Mouse (Mus musculus) intestine, embryonic 15.5 days (tissue): ENCODE data around the gene Sept5. TPM values are rescaled to one million over a fixed set of nuclear protein-coding genes. Genes with fewer than 3 reads are reported as not detected.

ENCODE experiments used
- ATAC-seq: fragments of 200-750 bp; cut with Nextera tagmentation; 2 replicates; pipeline ENCODE4 v1.8.0; 2017; ENCODE audit warnings: moderate TSS enrichment, moderate library complexity
- H3K27ac ChIP-seq: fragments of 300-500 bp; sonication (generic); 2 replicates; pipeline ENCODE4 v1.5.1; 2015; ENCODE audit warnings: mild to moderate bottlenecking, inconsistent platforms
- H3K27me3 ChIP-seq: fragments of 300-500 bp; sonication (generic); replicated peaks from 2 replicates; pipeline ENCODE4 v1.6.1; 2015; ENCODE audit warnings: inconsistent platforms
- H3K36me3 ChIP-seq: fragments of 300-500 bp; sonication (generic); 2 replicates; pipeline ENCODE4 v1.6.1; 2015; ENCODE audit warnings: inconsistent platforms
- H3K4me1 ChIP-seq: fragments of 300-500 bp; sonication (generic); replicated peaks from 2 replicates; pipeline ENCODE4 v1.6.1; 2015; ENCODE audit warnings: inconsistent platforms
- H3K4me2 ChIP-seq: fragments of 300-500 bp; sonication (generic); replicated peaks from 2 replicates; pipeline ENCODE4 v1.6.1; 2015; ENCODE audit warnings: mild to moderate bottlenecking, inconsistent platforms
- H3K4me3 ChIP-seq: fragments of 300-500 bp; sonication (generic); replicated peaks from 2 replicates; pipeline ENCODE4 v1.5.1; 2015; ENCODE audit warnings: inconsistent platforms
- H3K9ac ChIP-seq: fragments of 300-500 bp; sonication (generic); 2 replicates; pipeline ENCODE4 v1.6.1; 2015; ENCODE audit warnings: inconsistent platforms
- H3K9me3 ChIP-seq: fragments of 300-500 bp; sonication (generic); 2 replicates; pipeline ENCODE4 v1.6.1; 2016; ENCODE audit warnings: inconsistent platforms
- WGBS: fragments of 180-500 bp; shearing (Covaris S2); methylation state at CpG from one replicate; pipeline ENCODE4 v1.1.7; 2015; 5-methylcytosine and 5-hydroxymethylcytosine counted together
- polyA plus RNA-seq: library from polyadenylated mRNA; unstranded; fragments of >200 nt; fragmentation: Nextera tagmentation; extraction: Ambion mirVana; gene quantifications from 2 replicates; pipeline ENCODE4 v1.2.1, GENCODE M21; 2015

The Sept5 gene
- polyA plus RNA-seq, 1 experiment from 2014 or later: 39.0 TPM

DNA sequence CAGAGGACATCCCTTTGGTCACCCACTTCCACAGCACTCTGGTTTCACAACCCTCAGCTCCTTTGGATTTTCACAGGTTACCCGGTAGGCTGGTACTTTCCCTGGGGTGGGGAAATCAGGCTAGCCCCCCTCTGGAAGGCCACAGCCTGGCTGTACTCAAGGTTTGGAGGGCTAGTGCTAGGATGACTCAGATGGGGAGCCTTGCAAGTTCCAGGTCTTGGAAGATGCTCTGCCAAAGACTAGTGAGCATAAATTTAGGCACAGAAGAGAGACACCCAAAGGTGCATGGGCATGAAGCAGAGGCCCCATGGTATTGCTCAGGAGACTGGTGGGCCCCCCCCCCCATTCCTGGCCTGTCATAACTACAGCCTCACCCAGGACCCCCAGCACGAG lies 810 bp downstream of the Sept5 start:
- Histone ChIP-seq H3K9me3 (no peaks in the 10 kb centered on the region), H3K27ac (peak overlapping the region; percentile 60), H3K36me3 (0 out of 2 replicates have a peak, but pooled peaks cover under 1% of the 10 kb centered on the region), H3K9ac (peak overlapping the region; percentile 79), H3K4me3 (peak overlapping the region; percentile 81), H3K4me2 (peak overlapping the region; percentile 88), H3K27me3 (peaks cover 21% of the 10 kb centered on the region), H3K4me1 (peaks cover 39% of the 10 kb centered on the region)
- WGBS: 37% methylated on average over 2 of the region's 2 CpGs
- ATAC-seq: no peak

GRCm38 (mm10) chr16:18628206-18628947 lies 1.4 kb downstream of the Sept5 start:
- no peak overlapping the region; the same call in 1 of the 2 replicates for H3K27ac ChIP-seq
- peaks cover 26% of the 10 kb centered on the region for H3K27me3 ChIP-seq

GRCm38 (mm10) chr16:18627163-18627562 lies 2.6 kb downstream of the Sept5 start:
- H3K4me1 ChIP-seq: peaks cover 34% of the 10 kb centered on the region
- H3K27ac ChIP-seq: no peak overlapping the region
- 59% methylated on average over 3 of the region's 3 CpGs for WGBS
- no peaks in the 10 kb centered on the region for H3K9me3 ChIP-seq
- peak overlapping the region; percentile 49; the same call in 1 of the 2 replicates for H3K4me3 ChIP-seq
- peaks cover 12% of the 10 kb centered on the region; the same call in 1 of the 2 replicates for H3K36me3 ChIP-seq
- H3K4me2 ChIP-seq: peak overlapping the region; percentile 88
- 0 out of 2 replicates have a peak overlapping the region, but pooled peaks have one; percentile 20 for H3K9ac ChIP-seq
- ATAC-seq: no peak
- peaks cover 38% of the 10 kb centered on the region for H3K27me3 ChIP-seq

More at GRCm38 (mm10) chr16:18628206-18628947, 1.4 kb downstream of the Sept5 start:
- Histone ChIP-seq H3K36me3 (peaks cover 6% of the 10 kb centered on the region; the same call in 1 of the 2 replicates), H3K9ac (peak overlapping the region; percentile 79), H3K4me1 (peaks cover 39% of the 10 kb centered on the region), H3K9me3 (no peaks in the 10 kb centered on the region), H3K4me2 (peak overlapping the region; percentile 88), H3K4me3 (peak overlapping the region; percentile 81)
- WGBS: 66% methylated on average over 7 of the region's 7 CpGs
- peak; percentile 18 for ATAC-seq

DNA sequence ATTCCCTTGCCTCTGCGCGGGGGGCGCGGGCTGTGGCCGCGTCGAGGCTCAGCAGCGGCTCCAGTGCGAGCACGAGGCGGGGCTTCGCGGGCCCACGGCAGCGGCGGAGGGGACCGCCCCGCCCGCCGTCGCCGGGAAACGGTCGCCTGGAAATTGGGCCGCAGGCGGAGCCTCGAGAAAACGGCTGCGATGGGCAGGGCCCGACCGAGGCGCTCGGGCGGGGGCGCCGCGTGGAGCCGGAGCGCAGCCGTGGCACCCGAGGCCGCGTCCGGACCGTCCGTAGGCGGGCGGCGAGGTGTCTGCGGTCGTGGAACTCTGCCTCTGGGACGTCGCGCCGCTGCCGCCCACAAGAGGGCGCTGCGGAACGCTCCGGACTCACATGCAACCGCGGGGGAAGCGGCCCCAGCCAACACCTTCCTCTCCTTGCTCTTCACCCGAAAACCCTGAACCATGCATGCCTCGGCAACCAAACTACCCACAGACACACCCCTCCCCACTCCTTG lies 3.3 kb downstream of the Sept5 start, which contains the start of gene Gm49601:
Gene Gm49601 (minus strand): TSS at position 52 of the 503 bp plus-strand sequence.
- under 1% methylated on average over 65 of the region's 65 CpGs for WGBS
- ATAC-seq: peak; percentile 34
- Histone ChIP-seq H3K36me3 (peaks cover 12% of the 10 kb centered on the region; the same call in 1 of the 2 replicates), H3K9ac (peak within 1 kb of the TSS; percentile 47), H3K4me3 (peak within 1 kb of the TSS; percentile 49), H3K27me3 (peaks cover 46% of the 10 kb centered on the region), H3K4me1 (peaks cover 35% of the 10 kb centered on the region), H3K4me2 (peak within 1 kb of the TSS; percentile 88), H3K9me3 (no peaks in the 10 kb centered on the region), H3K27ac (no peak within 1 kb of the TSS)

DNA sequence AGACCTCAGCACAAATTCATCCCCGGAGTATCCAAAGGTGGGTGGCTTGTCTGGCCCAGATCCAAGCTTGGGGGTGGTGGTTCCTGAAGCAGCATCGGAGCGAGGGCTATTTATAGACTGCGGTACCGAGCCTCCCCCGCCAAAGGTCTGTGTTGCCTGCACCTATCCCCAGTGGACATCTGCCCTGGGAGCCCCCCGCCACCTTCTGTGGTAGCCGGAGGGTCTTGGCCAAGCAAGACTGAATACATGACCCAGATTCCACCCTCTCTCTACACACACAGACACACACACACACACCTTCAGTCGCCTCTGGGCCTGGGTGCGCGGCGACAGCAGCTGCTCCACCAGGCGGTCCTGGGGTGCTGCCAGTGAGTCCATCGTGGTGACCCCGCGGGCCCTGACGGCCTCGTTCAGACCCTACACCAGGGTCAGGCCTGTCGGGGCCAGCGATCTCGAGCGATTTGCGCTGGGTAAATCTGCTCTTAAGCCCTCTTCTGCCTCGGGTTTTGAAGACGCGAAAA lies 3.9 kb downstream of the Sept5 start:
- Histone ChIP-seq H3K4me2 (peak overlapping the region; percentile 88), H3K4me1 (peaks cover 41% of the 10 kb centered on the region), H3K27ac (no peak overlapping the region), H3K9ac (peak overlapping the region; percentile 47), H3K36me3 (peaks cover 12% of the 10 kb centered on the region; the same call in 1 of the 2 replicates), H3K27me3 (peaks cover 52% of the 10 kb centered on the region), H3K4me3 (peak overlapping the region; percentile 49), H3K9me3 (no peaks in the 10 kb centered on the region)
- ATAC-seq: peak; percentile 1; the same call in 1 of the 2 replicates
- WGBS: 30% methylated on average over 26 of the region's 26 CpGs

GRCm38 (mm10) chr16:18625097-18625496 lies 4.7 kb downstream of the Sept5 start:
- 66% methylated on average over 14 of the region's 14 CpGs for WGBS
- H3K4me1 ChIP-seq: peaks cover 45% of the 10 kb centered on the region

GRCm38 (mm10) chr16:18624641-18625040 lies 5.1 kb downstream of the Sept5 start:
- Histone ChIP-seq H3K27me3 (peaks cover 64% of the 10 kb centered on the region), H3K9ac (no peak overlapping the region), H3K27ac (no peak overlapping the region), H3K4me1 (peaks cover 45% of the 10 kb centered on the region), H3K4me2 (no peak overlapping the region), H3K9me3 (no peaks in the 10 kb centered on the region), H3K4me3 (no peak overlapping the region), H3K36me3 (peaks cover 12% of the 10 kb centered on the region; the same call in 1 of the 2 replicates)
- 69% methylated on average over 15 of the region's 15 CpGs for WGBS
- no peak for ATAC-seq

More at GRCm38 (mm10) chr16:18625097-18625496, 4.7 kb downstream of the Sept5 start:
- Histone ChIP-seq H3K4me3 (no peak overlapping the region), H3K9me3 (no peaks in the 10 kb centered on the region), H3K27ac (no peak overlapping the region), H3K4me2 (no peak overlapping the region), H3K27me3 (peaks cover 59% of the 10 kb centered on the region), H3K9ac (no peak overlapping the region), H3K36me3 (peaks cover 12% of the 10 kb centered on the region; the same call in 1 of the 2 replicates)
- ATAC-seq: no peak

DNA sequence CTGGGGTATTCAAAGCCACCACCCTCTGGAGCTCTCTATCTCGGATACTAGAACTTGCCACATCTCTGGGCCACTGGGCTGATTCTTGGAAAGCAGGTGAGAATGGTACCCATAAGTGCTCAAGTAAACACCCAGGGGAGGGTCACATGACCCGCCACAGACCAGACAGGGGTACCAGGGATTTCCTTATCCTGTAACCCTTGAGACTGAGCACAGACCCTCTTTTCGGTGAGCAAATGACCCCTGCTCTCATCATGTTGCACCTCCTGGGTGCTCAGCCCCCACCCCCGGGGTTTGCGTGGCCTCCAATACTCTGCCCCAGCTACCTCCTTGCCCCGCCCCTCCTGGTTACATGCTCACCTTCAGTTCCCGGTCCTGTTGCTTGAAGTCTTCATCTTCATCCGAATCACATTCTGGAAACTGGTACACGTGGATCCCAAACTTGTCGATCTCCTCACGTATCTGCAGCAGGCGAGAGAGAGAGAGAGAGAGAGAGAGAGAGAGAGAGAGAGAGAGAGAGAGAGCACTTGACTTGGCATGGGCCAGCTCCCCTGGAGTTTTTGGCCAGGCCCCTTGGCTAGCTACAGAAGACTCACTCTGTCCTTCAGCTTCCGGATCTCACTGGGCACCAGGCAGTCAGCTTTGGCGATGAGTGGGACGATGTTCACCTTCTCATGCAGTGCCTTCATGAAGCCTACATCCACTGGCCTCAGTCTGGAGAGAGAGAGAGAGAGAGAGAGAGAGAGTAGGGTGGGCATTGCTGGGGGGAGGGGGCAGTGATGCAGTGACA lies 5.8 kb downstream of the Sept5 start:
- H3K9me3 ChIP-seq: no peaks in the 10 kb centered on the region
- H3K27me3 ChIP-seq: peaks cover 71% of the 10 kb centered on the region
- ATAC-seq: no peak
- H3K9ac ChIP-seq: no peak overlapping the region
- 68% methylated on average over 15 of the region's 15 CpGs for WGBS
- peaks cover 41% of the 10 kb centered on the region for H3K4me1 ChIP-seq
- H3K4me3 ChIP-seq: no peak overlapping the region
- no peak overlapping the region for H3K4me2 ChIP-seq
- no peak overlapping the region for H3K27ac ChIP-seq
- H3K36me3 ChIP-seq: peaks cover 12% of the 10 kb centered on the region; the same call in 1 of the 2 replicates

- no peak for ATAC-seq
- Histone ChIP-seq H3K27ac (no peak overlapping the region), H3K4me3 (no peak overlapping the region), H3K9ac (no peak overlapping the region), H3K36me3 (peaks cover 12% of the 10 kb centered on the region; the same call in 1 of the 2 replicates), H3K27me3 (peaks cover 78% of the 10 kb centered on the region), H3K9me3 (no peaks in the 10 kb centered on the region), H3K4me2 (no peak overlapping the region), H3K4me1 (peaks cover 33% of the 10 kb centered on the region)
- 64% methylated on average over 29 of the region's 29 CpGs for WGBS
Measured at GRCm38 (mm10) chr16:18622916-18623750, 6.6 kb downstream of the Sept5 start.

DNA sequence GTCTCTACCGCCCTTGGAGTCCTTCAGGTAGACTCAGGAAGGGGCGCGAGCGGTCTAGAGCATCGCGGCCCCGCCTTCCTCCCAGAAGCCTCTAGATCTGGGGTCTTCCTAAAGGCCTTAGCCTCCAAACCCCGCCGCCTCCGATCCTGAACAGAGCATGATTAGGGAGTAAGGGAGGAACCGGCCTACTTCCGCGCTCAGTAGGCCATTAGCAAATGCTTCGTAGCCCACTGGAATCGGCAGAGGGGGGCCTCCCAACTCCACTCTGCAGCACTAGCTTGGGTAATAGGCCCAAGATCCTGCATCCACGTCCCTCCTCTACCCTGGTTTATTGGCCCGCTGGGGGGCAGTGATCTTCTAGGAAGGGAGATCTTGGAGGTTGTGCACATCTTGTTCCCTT lies 7.7 kb downstream of the Sept5 start, which contains the start of gene Gp1bb:
Gene Gp1bb (minus strand): TSS at position 385 of the 400 bp plus-strand sequence.
- peaks cover 32% of the 10 kb centered on the region for H3K4me1 ChIP-seq
- ATAC-seq: no peak
- H3K36me3 ChIP-seq: peaks cover 12% of the 10 kb centered on the region; the same call in 1 of the 2 replicates
- no peak within 1 kb of the TSS for H3K27ac ChIP-seq
- peaks cover 78% of the 10 kb centered on the region for H3K27me3 ChIP-seq
- H3K4me2 ChIP-seq: peak within 1 kb of the TSS; percentile 95
- no peaks in the 10 kb centered on the region for H3K9me3 ChIP-seq
- peak within 1 kb of the TSS; percentile 49 for H3K4me3 ChIP-seq
- WGBS: 39% methylated on average over 17 of the region's 17 CpGs
- H3K9ac ChIP-seq: no peak within 1 kb of the TSS
